Mouse (Mus musculus) liver, embryonic 14.5 days (tissue): ENCODE measurements at regions not wholly inside any gene's neighbourhood (a gene's known extent, or its start where the extent isn't known, plus 50 kb on each side); places are given as distances from the start of the nearest gene placed in this dataset.

Experiments
- CTCF ChIP-seq: IDR thresholded peaks from 2 replicates; pipeline ENCODE4 v1.5.1; 2016; ENCODE audit warnings: antibody characterized with exemption, low read depth, control low read depth
- EP300 ChIP-seq: IDR thresholded peaks from 2 replicates; pipeline ENCODE4 v1.6.1; 2016; ENCODE audit warnings: antibody characterized with exemption, low read depth

DNA sequence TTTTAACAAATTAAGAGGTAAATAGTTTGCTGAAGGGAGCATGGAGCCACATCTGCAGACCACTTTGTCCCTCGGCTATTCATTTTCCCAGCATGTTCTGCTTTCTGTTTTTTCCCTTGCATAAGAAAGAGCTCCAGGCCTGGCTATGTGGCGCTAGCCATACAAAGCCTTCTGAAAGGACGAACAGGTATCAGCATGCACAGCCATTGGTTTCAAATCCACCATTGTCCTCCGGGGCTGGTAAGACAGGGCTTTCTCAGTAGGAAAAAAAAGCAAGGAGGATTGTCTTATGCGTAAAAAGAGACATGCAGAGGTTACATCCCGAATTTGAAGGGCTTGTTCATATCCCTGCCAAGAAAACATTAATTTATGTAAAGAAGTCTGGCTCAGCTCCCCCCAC is 464.8 kb upstream of the Mki67 start:
- no peak for TF ChIP-seq EP300
- TF ChIP-seq CTCF = no peak
